Mouse (Mus musculus): ENCODE measurements around the gene Zbtb16. TPM values are rescaled to one million over a fixed set of nuclear protein-coding genes. Genes with fewer than 3 reads are reported as not detected.

The Zbtb16 gene
- total and polyA plus RNA-seq, 3 experiments: 0.04 to 0.72 TPM; not detected in 1

DNA sequence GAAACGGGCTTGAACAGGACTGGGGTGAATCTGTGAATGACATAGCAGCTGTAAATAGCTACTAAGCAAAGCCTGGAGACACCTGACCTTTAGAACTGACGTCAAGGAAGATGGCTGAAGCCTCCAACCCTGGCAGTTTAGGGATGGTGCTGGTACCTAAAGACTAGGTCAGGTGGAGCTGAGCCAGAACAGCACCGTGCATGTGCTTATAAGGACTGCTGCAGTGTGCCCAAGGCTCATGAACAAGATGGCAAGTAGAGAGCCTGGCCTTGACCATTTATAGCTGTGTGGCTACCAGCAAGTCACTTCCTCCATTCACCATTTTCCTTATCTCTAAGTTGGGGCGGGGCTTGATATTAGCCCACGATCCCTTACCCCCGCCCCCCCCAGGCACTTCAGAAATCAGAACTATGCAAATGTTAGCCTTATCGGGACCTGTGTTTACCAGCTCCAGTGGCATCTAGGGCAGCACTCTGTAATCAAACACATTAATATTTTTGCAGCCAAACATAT lies 9.6 kb downstream of the Zbtb16 start:
- Histone ChIP-seq H3K4me3 (ENCODE audit: control insufficient read depth in 1 of 2, insufficient read depth in 1 of 2, low read depth in 2 of 2, low read length in 2 of 2) (no peak overlapping the region), H3K27ac (ENCODE audit: control insufficient read depth, low read depth, low read length) (no peak overlapping the region), H3K9ac (ENCODE audit: control insufficient read depth, low read depth, low read length, poor library complexity, severe bottlenecking) (no peak overlapping the region), H3K4me1 (ENCODE audit: control insufficient read depth in 1 of 2, insufficient read depth in 2 of 2, low read length in 2 of 2) (peaks cover 2 to 16% of the 10 kb centered on the region in 2 experiments; a peak in 3 of 4 replicates), H3K79me2 (ENCODE audit: control insufficient read depth, insufficient read depth, low read length, poor library complexity) (no peaks in the 10 kb centered on the region), H3K27me3 (ENCODE audit: control insufficient read depth in 1 of 2, insufficient read depth in 2 of 2, low read length in 2 of 2) (no peaks in the 10 kb centered on the region), H3K9me3 (replicated peaks; ENCODE audit: insufficient read depth, low read length) (no peaks in the 10 kb centered on the region), H3K36me3 (ENCODE audit: control insufficient read depth in 1 of 2, insufficient read depth in 2 of 2, low read length in 2 of 2) (peaks cover 0 to 7% of the 10 kb centered on the region in 2 experiments; a peak in 2 of 4 replicates)
- no peak for TF ChIP-seq E2F4 (IDR thresholded peaks at IDR 0.05; ENCODE audit: borderline replicate concordance, low read depth, low read length)
- TF ChIP-seq NRF1 (IDR thresholded peaks at IDR 0.05; ENCODE audit: insufficient read depth, low read depth, low read length, poor library complexity, severe bottlenecking): no peak
- peak; percentile 36 for TF ChIP-seq TAL1 (IDR thresholded peaks at IDR 0.05; ENCODE audit: low read length)
- TF ChIP-seq RCOR1 (IDR thresholded peaks at IDR 0.05; ENCODE audit: low read depth, low read length): peak; percentile 56; the same call in 1 of the 2 replicates
- TF ChIP-seq ETS1 (IDR thresholded peaks at IDR 0.05; ENCODE audit: low read depth, low read length): peak; percentile 50; the same call in 1 of the 2 replicates
- TF ChIP-seq TCF12 (IDR thresholded peaks at IDR 0.05; ENCODE audit: low read depth, low read length): peak; percentile 55
- TF ChIP-seq MXI1 (IDR thresholded peaks at IDR 0.05; ENCODE audit: low read depth, low read length): no peak
- no peak for TF ChIP-seq CHD2 (IDR thresholded peaks at IDR 0.05; ENCODE audit: low read length)
- no peak for TF ChIP-seq POLR2AphosphoS2 (IDR thresholded peaks at IDR 0.05; ENCODE audit: low read length)
- peak; percentile 37 to 67; a peak in 3 of 4 replicates for TF ChIP-seq EP300 (IDR thresholded peaks at IDR 0.05; ENCODE audit: low read depth in 1 of 2, low read length in 2 of 2)
- DNase-seq (ENCODE audit: low read depth, low spot score): peak; percentile 54

DNA sequence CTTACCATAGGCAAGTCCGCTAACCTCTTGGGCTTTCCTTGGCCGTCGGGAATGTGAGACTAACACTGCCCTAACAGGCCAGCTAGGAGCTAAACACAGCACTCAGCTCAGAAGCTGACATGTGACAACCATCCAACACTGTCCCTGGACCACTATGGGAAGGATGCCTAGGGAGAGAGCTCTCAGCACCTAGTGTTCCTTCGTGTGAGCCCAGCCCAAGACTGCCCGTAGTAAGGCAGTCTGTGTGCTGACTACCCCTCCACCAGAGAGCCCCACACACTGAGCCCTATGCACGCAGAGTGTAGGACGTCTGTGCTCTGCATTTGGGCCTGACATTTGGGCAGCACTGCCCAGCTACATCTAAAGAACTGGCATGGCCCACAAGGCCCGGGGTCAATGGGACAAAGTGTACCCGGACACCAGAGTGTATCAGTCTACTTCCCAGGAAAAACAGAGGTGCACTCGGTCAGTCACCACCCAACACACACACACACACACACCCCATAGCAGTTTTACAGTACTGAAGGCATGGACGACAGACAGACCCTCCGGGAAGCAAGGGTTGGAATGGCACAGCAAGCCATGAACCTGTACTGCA lies 11.4 kb downstream of the Zbtb16 start:
- DNase-seq (ENCODE audit: low read depth, low spot score): no peak
- H3K9me3 ChIP-seq (replicated peaks; ENCODE audit: insufficient read depth, low read length): no peaks in the 10 kb centered on the region
- H3K4me1 ChIP-seq (ENCODE audit: control insufficient read depth in 1 of 2, insufficient read depth in 2 of 2, low read length in 2 of 2): peaks cover 10 to 25% of the 10 kb centered on the region in 2 experiments
- H3K4me3 ChIP-seq (ENCODE audit: control insufficient read depth in 1 of 2, insufficient read depth in 1 of 2, low read depth in 2 of 2, low read length in 2 of 2): no peak overlapping the region
- no peak for TF ChIP-seq MAX (IDR thresholded peaks at IDR 0.05; ENCODE audit: low read length)
- TF ChIP-seq TBP (IDR thresholded peaks at IDR 0.05; ENCODE audit: low read depth, low read length): no peak
- peaks cover 0 to 10% of the 10 kb centered on the region in 2 experiments; a peak in 2 of 4 replicates for H3K36me3 ChIP-seq (ENCODE audit: control insufficient read depth in 1 of 2, insufficient read depth in 2 of 2, low read length in 2 of 2)
- H3K9ac ChIP-seq (ENCODE audit: control insufficient read depth, low read depth, low read length, poor library complexity, severe bottlenecking): no peak overlapping the region
- H3K27me3 ChIP-seq (ENCODE audit: control insufficient read depth in 1 of 2, insufficient read depth in 2 of 2, low read length in 2 of 2): no peaks in the 10 kb centered on the region
- H3K27ac ChIP-seq (ENCODE audit: control insufficient read depth, low read depth, low read length): no peak overlapping the region
- no peaks in the 10 kb centered on the region for H3K79me2 ChIP-seq (ENCODE audit: control insufficient read depth, insufficient read depth, low read length, poor library complexity)

DNA sequence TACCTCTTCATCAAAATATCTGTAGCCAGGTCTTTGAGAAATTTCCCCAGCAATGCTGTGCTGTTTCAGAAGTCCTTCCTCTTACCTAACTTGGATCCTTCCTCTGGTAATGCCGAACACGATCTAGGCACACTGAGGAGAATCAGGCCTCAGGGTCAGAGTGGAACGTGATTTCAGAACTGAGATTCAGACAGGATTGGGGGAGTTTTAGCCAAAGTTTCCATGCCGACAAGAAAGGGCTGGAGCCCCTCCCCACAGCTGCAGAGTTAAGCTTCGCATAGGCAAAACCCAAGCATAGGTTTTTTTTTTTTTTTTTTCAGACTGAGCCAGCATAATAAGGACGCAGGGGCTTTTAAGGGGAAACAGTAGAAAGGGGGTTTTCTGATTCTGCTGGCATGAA lies 12.2 kb downstream of the Zbtb16 start:
- no peak for TF ChIP-seq ZKSCAN1 (IDR thresholded peaks at IDR 0.05; ENCODE audit: low read depth, low read length)
- TF ChIP-seq TAL1 (IDR thresholded peaks at IDR 0.05; ENCODE audit: low read length): no peak
- peak; percentile 65 for TF ChIP-seq ZNF384 (IDR thresholded peaks at IDR 0.05; ENCODE audit: low read depth, low read length)
- Histone ChIP-seq H3K36me3 (ENCODE audit: control insufficient read depth in 1 of 2, insufficient read depth in 2 of 2, low read length in 2 of 2) (peaks cover 0 to 13% of the 10 kb centered on the region in 2 experiments; a peak in 2 of 4 replicates), H3K4me3 (ENCODE audit: control insufficient read depth in 1 of 2, insufficient read depth in 1 of 2, low read depth in 2 of 2, low read length in 2 of 2) (no peak overlapping the region), H3K79me2 (ENCODE audit: control insufficient read depth, insufficient read depth, low read length, poor library complexity) (no peaks in the 10 kb centered on the region), H3K27me3 (ENCODE audit: control insufficient read depth in 1 of 2, insufficient read depth in 2 of 2, low read length in 2 of 2) (no peaks in the 10 kb centered on the region), H3K4me1 (ENCODE audit: control insufficient read depth in 1 of 2, insufficient read depth in 2 of 2, low read length in 2 of 2) (peaks cover 10 to 31% of the 10 kb centered on the region in 2 experiments), H3K9me3 (replicated peaks; ENCODE audit: insufficient read depth, low read length) (no peaks in the 10 kb centered on the region), H3K27ac (ENCODE audit: control insufficient read depth, low read depth, low read length) (no peak overlapping the region), H3K9ac (ENCODE audit: control insufficient read depth, low read depth, low read length, poor library complexity, severe bottlenecking) (no peak overlapping the region)
- DNase-seq (ENCODE audit: low read depth, low spot score): no peak
